Mouse (Mus musculus): ENCODE measurements around the gene Dnajb11. TPM values are rescaled to one million over a fixed set of nuclear protein-coding genes. Genes with fewer than 3 reads are reported as not detected.

Gene Dnajb11
- total RNA-seq, 1 experiment from 2014 or later = 73.5 TPM

- DNase-seq = peak; percentile 36
These were observed 23.8 kb downstream of the Dnajb11 start for GRCm38 (mm10) chr16:22881487-22881886.

GRCm38 (mm10) chr16:22883441-22883840, 25.8 kb downstream of the Dnajb11 start:
- DNase-seq = no peak

- DNase-seq = no peak
These were observed 27.7 kb downstream of the Dnajb11 start for GRCm38 (mm10) chr16:22885356-22885755.

- peak; percentile 64 for DNase-seq
These were observed 29.1 kb downstream of the Dnajb11 start for GRCm38 (mm10) chr16:22886726-22887125.

- DNase-seq = no peak
These were observed 31.2 kb downstream of the Dnajb11 start for GRCm38 (mm10) chr16:22888835-22889234.

GRCm38 (mm10) chr16:22889716-22890115, 32.1 kb downstream of the Dnajb11 start:
- DNase-seq = no peak

GRCm38 (mm10) chr16:22890683-22891510, 33.3 kb downstream of the Dnajb11 start, which contains the start of gene Ahsg:
TSS of gene Ahsg (plus strand) at chr16:22891277.
- no peak for DNase-seq

GRCm38 (mm10) chr16:22891733-22892154, 34.1 kb downstream of the Dnajb11 start:
- no peak for DNase-seq

GRCm38 (mm10) chr16:22894095-22894494, 36.5 kb downstream of the Dnajb11 start:
- no peak for DNase-seq

- DNase-seq = peak; percentile 70
These were observed 39.0 kb downstream of the Dnajb11 start for GRCm38 (mm10) chr16:22896618-22897017.

- no peak for DNase-seq
These were observed 41.7 kb downstream of the Dnajb11 start for GRCm38 (mm10) chr16:22899346-22899745.

GRCm38 (mm10) chr16:22899866-22900570, 42.4 kb downstream of the Dnajb11 start:
- DNase-seq = no peak

GRCm38 (mm10) chr16:22901326-22901725, 43.7 kb downstream of the Dnajb11 start:
- peak; percentile 26 for DNase-seq

- peak; percentile 24 for DNase-seq
These were observed 51.6 kb downstream of the Dnajb11 start for GRCm38 (mm10) chr16:22909290-22909689.

- DNase-seq = no peak
These were observed 54.3 kb downstream of the Dnajb11 start for GRCm38 (mm10) chr16:22911986-22912385.

- DNase-seq = no peak
These were observed 55.2 kb downstream of the Dnajb11 start for GRCm38 (mm10) chr16:22912886-22913285.

- no peak for DNase-seq
These were observed 56.6 kb downstream of the Dnajb11 start for GRCm38 (mm10) chr16:22914276-22914675.

GRCm38 (mm10) chr16:22918034-22918433, 60.4 kb downstream of the Dnajb11 start, which contains the start of gene Fetub:
TSS of gene Fetub (plus strand) at chr16:22918334.
- no peak for DNase-seq

- DNase-seq = no peak
These were observed 61.1 kb downstream of the Dnajb11 start for GRCm38 (mm10) chr16:22918664-22919312.

GRCm38 (mm10) chr16:22919971-22920854, 62.6 kb downstream of the Dnajb11 start:
- DNase-seq = peak; percentile 77

- no peak for DNase-seq
These were observed 64.1 kb downstream of the Dnajb11 start for GRCm38 (mm10) chr16:22921761-22922160.

GRCm38 (mm10) chr16:22922433-22922832, 64.8 kb downstream of the Dnajb11 start:
- no peak for DNase-seq
